Mouse (Mus musculus): ENCODE results near the gene Nme8. TPM values are rescaled to one million over a fixed set of nuclear protein-coding genes. Genes with fewer than 3 reads are reported as not detected.
A peak's percentile ranks its signal among the peaks of the same experiment; 100 is the strongest.

Nme8 gene
- polyA plus RNA-seq, 1 experiment, result not detected

- Histone ChIP-seq H3K36me3 (ENCODE audit: control insufficient read depth, insufficient read depth, low read length) (no peaks in the 10 kb centered on the region), H3K27me3 (ENCODE audit: control insufficient read depth, insufficient read depth, low read length) (no peaks in the 10 kb centered on the region), H3K27ac (ENCODE audit: insufficient read depth, low read length) (no peak overlapping the region), H3K4me1 (ENCODE audit: control insufficient read depth, insufficient read depth, insufficient read length) (no peaks in the 10 kb centered on the region), H3K4me3 (ENCODE audit: extremely low read depth, insufficient read depth, insufficient read length) (no peak overlapping the region)
- 60% methylated on average over 4 of the region's 4 CpGs for WGBS
- DNase-seq (ENCODE audit: low read depth in 1 of 2, low spot score in 2 of 2), result no peak
- no peak for TF ChIP-seq POLR2A (IDR thresholded peaks at IDR 0.05; ENCODE audit: low read depth, low read length)
- no peak for TF ChIP-seq CTCF (IDR thresholded peaks at IDR 0.05; ENCODE audit: extremely low read depth, insufficient read depth, insufficient read length, insufficient replicate concordance)
These were observed 6.2 kb upstream of the Nme8 start for GRCm38 (mm10) chr13:19703806-19704205.

- Histone ChIP-seq H3K27me3 (ENCODE audit: control insufficient read depth, insufficient read depth, low read length) (no peaks in the 10 kb centered on the region), H3K36me3 (ENCODE audit: control insufficient read depth, insufficient read depth, low read length) (no peaks in the 10 kb centered on the region), H3K27ac (ENCODE audit: insufficient read depth, low read length) (no peak overlapping the region), H3K4me3 (ENCODE audit: extremely low read depth, insufficient read depth, insufficient read length) (no peak overlapping the region), H3K4me1 (ENCODE audit: control insufficient read depth, insufficient read depth, insufficient read length) (no peaks in the 10 kb centered on the region)
- no peak for TF ChIP-seq POLR2A (IDR thresholded peaks at IDR 0.05; ENCODE audit: low read depth, low read length)
- no peak for TF ChIP-seq CTCF (IDR thresholded peaks at IDR 0.05; ENCODE audit: extremely low read depth, insufficient read depth, insufficient read length, insufficient replicate concordance)
- 84% methylated on average over 11 of the region's 11 CpGs for WGBS
- DNase-seq (ENCODE audit: low read depth in 1 of 2, low spot score in 2 of 2), result no peak
These were observed 4.0 kb upstream of the Nme8 start for GRCm38 (mm10) chr13:19701443-19702078.

- 83% methylated on average over 4 of the region's 4 CpGs for WGBS
These were observed 3.3 kb upstream of the Nme8 start for GRCm38 (mm10) chr13:19700733-19701442.

GRCm38 (mm10) chr13:19698524-19699173, 1.1 kb upstream of the Nme8 start:
- H3K27me3 ChIP-seq (ENCODE audit: control insufficient read depth, insufficient read depth, low read length), result no peaks in the 10 kb centered on the region
- peak in 1 of 2 experiments; percentile 9 for DNase-seq (ENCODE audit: low read depth in 1 of 2, low spot score in 2 of 2)
- H3K27ac ChIP-seq (ENCODE audit: insufficient read depth, low read length), result no peak overlapping the region
- no peaks in the 10 kb centered on the region for H3K4me1 ChIP-seq (ENCODE audit: control insufficient read depth, insufficient read depth, insufficient read length)
- no peaks in the 10 kb centered on the region for H3K36me3 ChIP-seq (ENCODE audit: control insufficient read depth, insufficient read depth, low read length)
- H3K4me3 ChIP-seq (ENCODE audit: extremely low read depth, insufficient read depth, insufficient read length), result no peak overlapping the region
- 40% methylated on average over 12 of the region's 12 CpGs for WGBS
- peak; percentile 28; the same call in 1 of the 2 replicates for TF ChIP-seq CTCF (IDR thresholded peaks at IDR 0.05; ENCODE audit: extremely low read depth, insufficient read depth, insufficient read length, insufficient replicate concordance)
- TF ChIP-seq POLR2A (IDR thresholded peaks at IDR 0.05; ENCODE audit: low read depth, low read length), result no peak

More at GRCm38 (mm10) chr13:19700733-19701442, 3.3 kb upstream of the Nme8 start:
- DNase-seq (ENCODE audit: low read depth in 1 of 2, low spot score in 2 of 2), result no peak
- Histone ChIP-seq H3K4me1 (ENCODE audit: control insufficient read depth, insufficient read depth, insufficient read length) (no peaks in the 10 kb centered on the region), H3K27me3 (ENCODE audit: control insufficient read depth, insufficient read depth, low read length) (no peaks in the 10 kb centered on the region), H3K36me3 (ENCODE audit: control insufficient read depth, insufficient read depth, low read length) (no peaks in the 10 kb centered on the region), H3K4me3 (ENCODE audit: extremely low read depth, insufficient read depth, insufficient read length) (no peak overlapping the region), H3K27ac (ENCODE audit: insufficient read depth, low read length) (no peak overlapping the region)
- TF ChIP-seq POLR2A (IDR thresholded peaks at IDR 0.05; ENCODE audit: low read depth, low read length) (no peak), CTCF (IDR thresholded peaks at IDR 0.05; ENCODE audit: extremely low read depth, insufficient read depth, insufficient read length, insufficient replicate concordance) (no peak)

GRCm38 (mm10) chr13:19690417-19690816, 7.2 kb downstream of the Nme8 start:
- TF ChIP-seq CTCF (IDR thresholded peaks at IDR 0.05; ENCODE audit: extremely low read depth, insufficient read depth, insufficient read length, insufficient replicate concordance) (no peak), POLR2A (IDR thresholded peaks at IDR 0.05; ENCODE audit: low read depth, low read length) (no peak)
- 86% methylated on average over 6 of the region's 6 CpGs for WGBS
- H3K27ac ChIP-seq (ENCODE audit: insufficient read depth, low read length), result no peak overlapping the region
- no peak for DNase-seq (ENCODE audit: low read depth in 1 of 2, low spot score in 2 of 2)
- H3K36me3 ChIP-seq (ENCODE audit: control insufficient read depth, insufficient read depth, low read length), result no peaks in the 10 kb centered on the region
- no peaks in the 10 kb centered on the region for H3K4me1 ChIP-seq (ENCODE audit: control insufficient read depth, insufficient read depth, insufficient read length)
- H3K27me3 ChIP-seq (ENCODE audit: control insufficient read depth, insufficient read depth, low read length), result no peaks in the 10 kb centered on the region
- no peak overlapping the region for H3K4me3 ChIP-seq (ENCODE audit: extremely low read depth, insufficient read depth, insufficient read length)

- 34% methylated on average over 3 of the region's 3 CpGs for WGBS
- TF ChIP-seq CTCF (IDR thresholded peaks at IDR 0.05; ENCODE audit: extremely low read depth, insufficient read depth, insufficient read length, insufficient replicate concordance) (no peak), POLR2A (IDR thresholded peaks at IDR 0.05; ENCODE audit: low read depth, low read length) (no peak)
- no peak overlapping the region for H3K4me3 ChIP-seq (ENCODE audit: extremely low read depth, insufficient read depth, insufficient read length)
- H3K27me3 ChIP-seq (ENCODE audit: control insufficient read depth, insufficient read depth, low read length), result no peaks in the 10 kb centered on the region
- H3K27ac ChIP-seq (ENCODE audit: insufficient read depth, low read length), result no peak overlapping the region
- H3K4me1 ChIP-seq (ENCODE audit: control insufficient read depth, insufficient read depth, insufficient read length), result no peaks in the 10 kb centered on the region
- no peak for DNase-seq (ENCODE audit: low read depth in 1 of 2, low spot score in 2 of 2)
- no peaks in the 10 kb centered on the region for H3K36me3 ChIP-seq (ENCODE audit: control insufficient read depth, insufficient read depth, low read length)
These were observed 7.6 kb downstream of the Nme8 start for GRCm38 (mm10) chr13:19689971-19690370.

Measured in spleen, adult 2 months (tissue).